Mouse (Mus musculus): Measurements from ENCODE around the gene Hist1h3e.

DNA sequence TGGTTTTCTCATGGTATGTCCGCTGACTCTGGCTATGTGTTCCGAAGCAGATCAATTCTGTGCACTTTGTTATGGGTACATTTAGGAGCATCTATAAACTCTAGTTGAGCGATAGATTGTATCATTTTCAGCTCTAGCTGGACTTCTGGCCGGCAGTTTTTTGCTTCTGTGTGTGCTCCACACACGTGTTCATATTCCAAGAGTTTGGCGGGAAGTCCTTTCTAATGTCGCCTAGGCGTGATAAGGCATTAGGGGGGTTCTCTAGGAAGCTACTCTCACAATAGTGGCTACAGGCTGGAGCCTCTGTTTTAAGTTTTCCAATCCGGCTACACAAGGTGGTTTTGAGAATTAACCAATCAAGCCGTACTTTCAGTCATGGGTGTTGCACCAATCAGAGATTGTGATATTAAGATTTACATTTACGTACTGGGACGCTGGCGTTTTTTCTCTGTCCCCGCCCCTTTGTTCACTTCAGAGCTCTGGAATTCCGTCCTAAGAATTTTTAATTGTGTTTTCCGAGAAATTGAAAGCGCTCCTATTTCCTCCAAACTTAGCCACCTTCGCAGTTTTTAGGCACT, 6.2 kb downstream of the Hist1h3e start:
- no peak for TF ChIP-seq GATA1 (IDR thresholded peaks at IDR 0.05; ENCODE audit: borderline replicate concordance, low read length)
- TF ChIP-seq FLI1 (IDR thresholded peaks at IDR 0.05; ENCODE audit: low read length), result no peak

All from megakaryocyte, embryonic 14.5 days (primary cell).